Mouse (Mus musculus) lung, embryonic 14.5 days (tissue): ENCODE results near the gene Fam49a. TPM values are rescaled to one million over a fixed set of nuclear protein-coding genes. Genes with fewer than 3 reads are reported as not detected.

Experiments
- ATAC-seq: fragments of 200-750 bp; cut with Nextera tagmentation; 2 replicates; pipeline ENCODE4 v1.8.0; 2017; ENCODE audit warnings: mild to moderate bottlenecking, moderate TSS enrichment, moderate library complexity; ENCODE audit not compliant: insufficient read depth
- DNase-seq: peaks from one replicate; pipeline ENCODE4 v3.0.0-alpha.2; 2015
- H3K27ac ChIP-seq: fragments of 300-500 bp; sonication (generic); 2 replicates; pipeline ENCODE4 v1.5.1; 2014; ENCODE audit warnings: low read depth, mild to moderate bottlenecking, moderate library complexity
- H3K27me3 ChIP-seq: fragments of 300-500 bp; sonication (generic); 2 replicates; pipeline ENCODE4 v1.6.1; 2014; ENCODE audit warnings: low read length, control low read depth; ENCODE audit not compliant: insufficient read depth
- H3K36me3 ChIP-seq: fragments of 300-500 bp; sonication (generic); 2 replicates; pipeline ENCODE4 v1.6.1; 2014; ENCODE audit warnings: control low read depth; ENCODE audit not compliant: insufficient read depth
- H3K4me1 ChIP-seq: fragments of 300-500 bp; sonication (generic); 2 replicates; pipeline ENCODE4 v1.6.1; 2014; ENCODE audit warnings: antibody characterized with exemption, control low read depth; ENCODE audit not compliant: insufficient read depth
- H3K4me2 ChIP-seq: fragments of 300-500 bp; sonication (generic); 2 replicates; pipeline ENCODE4 v1.6.1; 2014; ENCODE audit warnings: mild to moderate bottlenecking
- H3K4me3 ChIP-seq: fragments of 300-500 bp; sonication (generic); 2 replicates; pipeline ENCODE4 v1.5.1; 2014; ENCODE audit warnings: low read depth, low read length
- H3K9ac ChIP-seq: fragments of 300-500 bp; sonication (generic); 2 replicates; pipeline ENCODE4 v1.6.1; 2014
- H3K9me3 ChIP-seq: fragments of 300-500 bp; sonication (generic); 2 replicates; pipeline ENCODE4 v1.6.1; 2016; ENCODE audit warnings: low read depth, low read length, control low read depth
- CTCF ChIP-seq: IDR thresholded peaks from 2 replicates; pipeline ENCODE4 v1.5.1; 2016; ENCODE audit warnings: antibody characterized with exemption, low read depth
- WGBS: fragments of 180-500 bp; shearing (Covaris S2); extraction: QIAGEN DNeasy Blood & Tissue Kit; methylation state at CpG from one replicate; pipeline ENCODE4 v1.1.7; 2014; 5-methylcytosine and 5-hydroxymethylcytosine counted together
- polyA plus RNA-seq: library from polyadenylated mRNA; unstranded; fragments of >200 nt; fragmentation: Nextera tagmentation; extraction: Ambion mirVana; gene quantifications from 2 replicates; pipeline ENCODE4 v1.2.1, GENCODE M21; 2014

Fam49a gene
- polyA plus RNA-seq, 1 experiment from 2014 or later, result 14.9 TPM

DNA sequence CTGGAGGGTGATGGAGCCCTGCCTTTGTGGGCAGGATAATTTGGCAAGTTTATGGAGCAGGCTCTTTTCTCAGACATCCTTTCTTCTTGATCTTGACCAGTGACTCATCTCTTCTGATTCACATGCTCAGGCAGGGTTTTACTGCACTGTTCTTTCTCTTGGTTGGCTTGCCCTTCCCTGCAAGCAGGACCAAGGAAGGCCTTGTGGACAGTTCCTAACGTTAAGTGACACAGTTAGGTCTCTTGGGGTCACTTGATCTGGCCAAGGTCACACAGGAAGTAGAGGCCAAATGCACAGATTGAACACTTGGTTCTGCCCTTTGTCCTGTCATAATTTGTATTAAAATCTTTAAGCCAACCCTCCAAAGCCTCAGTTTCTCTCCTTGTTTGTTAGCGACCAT lies 158.5 kb downstream of the Fam49a start:
- Histone ChIP-seq H3K4me3 (no peak overlapping the region), H3K36me3 (no peaks in the 10 kb centered on the region), H3K4me1 (no peaks in the 10 kb centered on the region), H3K9ac (peak overlapping the region; percentile 73; the same call in 1 of the 2 replicates), H3K27ac (no peak overlapping the region), H3K9me3 (no peaks in the 10 kb centered on the region), H3K27me3 (no peaks in the 10 kb centered on the region), H3K4me2 (peak overlapping the region; percentile 74; the same call in 1 of the 2 replicates)
- WGBS, result 4% methylated on average over 2 of the region's 2 CpGs
- no peak for TF ChIP-seq CTCF
- peak; percentile 6 for DNase-seq
- peak; percentile 15; the same call in 1 of the 2 replicates for ATAC-seq

GRCm38 (mm10) chr12:12420841-12421579 lies 159.1 kb downstream of the Fam49a start:
- H3K9ac ChIP-seq, result peak overlapping the region; percentile 73
- no peaks in the 10 kb centered on the region for H3K4me1 ChIP-seq
- ATAC-seq, result peak; percentile 97
- H3K27me3 ChIP-seq, result no peaks in the 10 kb centered on the region
- peak; percentile 98 for TF ChIP-seq CTCF
- 10% methylated on average over 25 of the region's 25 CpGs for WGBS
- peak overlapping the region; percentile 65; the same call in 1 of the 2 replicates for H3K27ac ChIP-seq
- H3K4me3 ChIP-seq, result peak overlapping the region; percentile 43
- peak; percentile 95 for DNase-seq
- peak overlapping the region; percentile 74 for H3K4me2 ChIP-seq
- H3K36me3 ChIP-seq, result no peaks in the 10 kb centered on the region
- no peaks in the 10 kb centered on the region for H3K9me3 ChIP-seq

GRCm38 (mm10) chr12:12421580-12421878 lies 159.6 kb downstream of the Fam49a start:
- Histone ChIP-seq H3K9ac (peak overlapping the region; percentile 73; the same call in 1 of the 2 replicates), H3K36me3 (no peaks in the 10 kb centered on the region)
- 92% methylated on average over 8 of the region's 8 CpGs for WGBS

GRCm38 (mm10) chr12:12425188-12425587 lies 163.2 kb downstream of the Fam49a start:
- no peak overlapping the region for H3K9ac ChIP-seq
- ATAC-seq, result no peak
- no peak overlapping the region for H3K4me2 ChIP-seq
- DNase-seq, result no peak
- H3K36me3 ChIP-seq, result no peaks in the 10 kb centered on the region
- H3K27ac ChIP-seq, result no peak overlapping the region
- TF ChIP-seq CTCF, result no peak
- no peaks in the 10 kb centered on the region for H3K9me3 ChIP-seq
- no peaks in the 10 kb centered on the region for H3K27me3 ChIP-seq
- H3K4me1 ChIP-seq, result no peaks in the 10 kb centered on the region
- 74% methylated on average over 5 of the region's 5 CpGs for WGBS
- no peak overlapping the region for H3K4me3 ChIP-seq

More at GRCm38 (mm10) chr12:12421580-12421878, 159.6 kb downstream of the Fam49a start:
- Histone ChIP-seq H3K4me1 (no peaks in the 10 kb centered on the region), H3K27me3 (no peaks in the 10 kb centered on the region), H3K4me3 (no peak overlapping the region), H3K27ac (no peak overlapping the region), H3K4me2 (peak overlapping the region; percentile 74), H3K9me3 (no peaks in the 10 kb centered on the region)
- DNase-seq (no peak), ATAC-seq (no peak)
- no peak for TF ChIP-seq CTCF

GRCm38 (mm10) chr12:12427285-12427684 lies 165.3 kb downstream of the Fam49a start:
- H3K27ac ChIP-seq, result no peak overlapping the region
- H3K9ac ChIP-seq, result no peak overlapping the region
- no peak for ATAC-seq
- no peak for DNase-seq
- WGBS, result 82% methylated on average over 1 of the region's 1 CpGs
- H3K36me3 ChIP-seq, result no peaks in the 10 kb centered on the region
- H3K4me1 ChIP-seq, result no peaks in the 10 kb centered on the region
- H3K4me2 ChIP-seq, result no peak overlapping the region
- H3K9me3 ChIP-seq, result no peaks in the 10 kb centered on the region
- no peak overlapping the region for H3K4me3 ChIP-seq
- no peak for TF ChIP-seq CTCF
- H3K27me3 ChIP-seq, result no peaks in the 10 kb centered on the region

DNA sequence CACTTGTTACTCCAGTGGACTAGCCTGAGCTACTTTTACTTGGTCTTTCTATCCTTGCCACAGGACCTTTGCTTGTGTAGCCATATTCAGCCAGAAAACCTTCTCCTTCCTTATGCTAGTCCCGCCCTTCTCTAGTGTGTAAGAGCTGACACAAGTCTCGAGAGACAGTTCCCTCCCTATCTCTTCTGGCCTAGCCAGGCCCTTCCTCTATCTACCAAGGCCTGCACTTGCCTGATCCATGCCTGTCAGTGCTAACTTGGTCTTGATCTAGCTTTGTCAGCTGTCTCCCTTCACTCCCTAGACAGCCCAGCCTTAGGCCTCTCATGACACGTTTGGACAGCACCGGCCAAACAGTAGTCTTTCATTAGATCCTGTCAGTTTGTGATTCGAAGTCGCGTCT lies 166.9 kb downstream of the Fam49a start:
- no peaks in the 10 kb centered on the region for H3K27me3 ChIP-seq
- H3K27ac ChIP-seq, result no peak overlapping the region
- no peak overlapping the region for H3K4me3 ChIP-seq
- DNase-seq, result no peak
- H3K4me2 ChIP-seq, result no peak overlapping the region
- 66% methylated on average over 7 of the region's 7 CpGs for WGBS
- H3K9me3 ChIP-seq, result no peaks in the 10 kb centered on the region
- no peak overlapping the region for H3K9ac ChIP-seq
- ATAC-seq, result no peak
- H3K36me3 ChIP-seq, result no peaks in the 10 kb centered on the region
- TF ChIP-seq CTCF, result no peak
- no peaks in the 10 kb centered on the region for H3K4me1 ChIP-seq
